Mouse (Mus musculus): ENCODE data around the gene Setd3. TPM values are rescaled to one million over a fixed set of nuclear protein-coding genes. Genes with fewer than 3 reads are reported as not detected.

The Setd3 gene
- polyA plus RNA-seq, 1 experiment from 2014 or later: 35.6 TPM

DNA sequence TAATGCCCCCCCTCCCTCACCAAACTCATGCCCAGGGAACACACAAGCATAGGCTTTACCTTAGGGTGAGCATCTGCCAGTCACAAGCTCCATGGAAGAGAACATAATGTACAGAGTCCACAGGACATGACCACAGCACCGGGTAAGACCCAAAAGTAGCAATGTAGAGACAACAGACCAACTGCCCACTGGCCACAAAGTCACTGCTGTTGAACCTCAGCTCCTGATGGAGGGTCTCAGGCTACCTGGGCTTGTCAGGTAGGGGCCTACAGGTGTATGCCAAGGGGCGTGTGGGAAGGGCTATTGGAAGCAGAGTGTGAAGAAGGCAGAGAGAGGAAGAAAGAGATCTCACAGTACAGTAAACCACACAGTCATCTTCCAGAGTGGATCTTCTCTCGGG is 111.9 kb downstream of the Setd3 start:
- Histone ChIP-seq H3K27ac (ENCODE audit: low read depth) (no peak overlapping the region), H3K4me1 (ENCODE audit: insufficient read depth) (no peaks in the 10 kb centered on the region), H3K9me3 (ENCODE audit: low read length) (no peaks in the 10 kb centered on the region), H3K9ac (replicated peaks) (no peak overlapping the region), H3K27me3 (ENCODE audit: insufficient read depth, low read length) (no peaks in the 10 kb centered on the region), H3K36me3 (replicated peaks; ENCODE audit: insufficient read depth, low read length) (no peaks in the 10 kb centered on the region), H3K4me2 (ENCODE audit: low read depth, low read length) (no peak overlapping the region), H3K4me3 (ENCODE audit: low read depth, low read length) (no peak overlapping the region)
- ATAC-seq (no peak), DNase-seq (no peak)
- WGBS (ENCODE audit: insufficient replicate concordance): 79% methylated on average over 3 of the region's 3 CpGs
- no peak for TF ChIP-seq EP300 (IDR thresholded peaks at IDR 0.05; ENCODE audit: low read depth)
- no peak for TF ChIP-seq CTCF (IDR thresholded peaks at IDR 0.05; ENCODE audit: low read depth)

DNA sequence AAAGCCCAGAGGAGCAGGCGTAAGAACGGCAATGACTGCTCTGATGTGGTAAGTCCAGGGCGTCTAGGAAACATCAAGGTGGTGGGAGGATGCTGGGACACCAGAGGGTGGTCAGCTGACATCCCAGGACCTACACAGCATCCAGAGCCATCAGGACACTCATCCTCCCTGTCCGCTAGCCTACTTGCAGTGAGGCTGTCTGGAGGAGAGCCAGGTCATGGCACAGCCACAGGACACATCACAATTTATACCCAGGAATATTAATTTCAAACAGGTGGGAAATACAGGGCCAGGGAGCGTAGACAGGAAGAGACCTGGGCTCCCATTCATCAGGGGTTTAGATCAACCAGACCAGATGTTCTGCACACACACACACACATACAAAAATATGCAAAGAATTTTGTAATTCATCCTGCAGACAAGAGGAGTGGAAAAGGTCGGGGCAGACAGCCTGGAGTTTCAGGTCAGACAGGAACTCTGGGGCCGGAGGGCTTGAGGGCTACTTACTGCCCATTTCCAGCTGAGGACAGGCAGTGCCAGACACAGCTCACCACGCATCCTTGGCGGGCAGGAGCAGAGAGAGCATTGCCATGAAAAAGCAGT is 114.6 kb downstream of the Setd3 start:
- no peak for TF ChIP-seq EP300 (IDR thresholded peaks at IDR 0.05; ENCODE audit: low read depth)
- TF ChIP-seq CTCF (IDR thresholded peaks at IDR 0.05; ENCODE audit: low read depth): no peak
- Histone ChIP-seq H3K4me1 (ENCODE audit: insufficient read depth) (no peaks in the 10 kb centered on the region), H3K4me3 (ENCODE audit: low read depth, low read length) (no peak overlapping the region), H3K9ac (replicated peaks) (no peak overlapping the region), H3K27me3 (ENCODE audit: insufficient read depth, low read length) (no peaks in the 10 kb centered on the region), H3K9me3 (ENCODE audit: low read length) (no peaks in the 10 kb centered on the region), H3K36me3 (replicated peaks; ENCODE audit: insufficient read depth, low read length) (no peaks in the 10 kb centered on the region), H3K27ac (ENCODE audit: low read depth) (no peak overlapping the region), H3K4me2 (ENCODE audit: low read depth, low read length) (no peak overlapping the region)
- no peak for DNase-seq
- 71% methylated on average over 9 of the region's 9 CpGs for WGBS (ENCODE audit: insufficient replicate concordance)
- no peak for ATAC-seq

DNA sequence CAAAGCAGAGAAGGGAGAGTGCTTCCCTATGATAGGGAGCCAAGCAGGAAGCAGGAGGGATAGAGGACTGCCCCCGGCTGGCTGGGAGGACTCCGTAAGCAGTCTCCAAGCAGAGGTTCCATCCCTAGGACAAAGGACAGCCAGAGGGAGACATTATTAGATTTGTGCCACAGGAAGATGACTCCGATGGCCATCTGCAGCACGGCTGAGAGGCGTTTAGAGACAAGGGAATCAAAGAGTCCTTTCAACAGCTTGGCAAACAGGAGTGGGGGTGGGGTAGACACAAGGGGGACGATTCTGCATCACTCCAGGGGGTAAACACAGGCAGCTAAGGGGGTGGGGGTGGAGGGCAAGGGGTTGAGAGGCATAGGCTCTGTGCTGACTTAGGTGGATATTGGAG is 115.1 kb downstream of the Setd3 start:
- DNase-seq (no peak), ATAC-seq (no peak)
- no peak for TF ChIP-seq CTCF (IDR thresholded peaks at IDR 0.05; ENCODE audit: low read depth)
- no peak for TF ChIP-seq EP300 (IDR thresholded peaks at IDR 0.05; ENCODE audit: low read depth)
- H3K4me1 ChIP-seq (ENCODE audit: insufficient read depth): no peaks in the 10 kb centered on the region
- no peaks in the 10 kb centered on the region for H3K27me3 ChIP-seq (ENCODE audit: insufficient read depth, low read length)
- H3K9me3 ChIP-seq (ENCODE audit: low read length): no peaks in the 10 kb centered on the region
- WGBS (ENCODE audit: insufficient replicate concordance): 44% methylated on average over 6 of the region's 6 CpGs
- no peak overlapping the region for H3K9ac ChIP-seq (replicated peaks)
- no peak overlapping the region for H3K27ac ChIP-seq (ENCODE audit: low read depth)
- no peak overlapping the region for H3K4me3 ChIP-seq (ENCODE audit: low read depth, low read length)
- no peak overlapping the region for H3K4me2 ChIP-seq (ENCODE audit: low read depth, low read length)
- H3K36me3 ChIP-seq (replicated peaks; ENCODE audit: insufficient read depth, low read length): no peaks in the 10 kb centered on the region

DNA sequence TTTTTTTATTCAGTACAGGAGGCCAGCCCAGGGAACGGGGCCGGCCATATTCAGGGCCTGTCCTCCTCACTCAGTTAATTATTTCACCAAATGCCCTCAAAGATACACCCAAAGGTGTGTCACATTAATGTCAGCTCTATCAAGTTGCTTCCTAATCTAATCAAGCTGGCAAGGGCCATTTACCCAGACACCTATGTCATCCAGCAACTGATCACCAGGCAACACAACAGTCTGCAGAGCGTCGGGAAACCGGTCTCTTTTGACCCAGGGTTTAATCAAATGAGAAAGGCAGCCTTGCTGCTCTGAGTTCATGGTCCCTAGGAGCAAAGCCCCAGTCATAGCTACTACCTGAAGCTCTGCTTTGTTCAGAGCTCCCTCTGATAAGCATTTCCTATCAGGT is 117.0 kb downstream of the Setd3 start:
- TF ChIP-seq EP300 (IDR thresholded peaks at IDR 0.05; ENCODE audit: low read depth) (no peak), CTCF (IDR thresholded peaks at IDR 0.05; ENCODE audit: low read depth) (no peak)
- Histone ChIP-seq H3K36me3 (replicated peaks; ENCODE audit: insufficient read depth, low read length) (no peaks in the 10 kb centered on the region), H3K27ac (ENCODE audit: low read depth) (no peak overlapping the region), H3K4me1 (ENCODE audit: insufficient read depth) (no peaks in the 10 kb centered on the region), H3K9me3 (ENCODE audit: low read length) (no peaks in the 10 kb centered on the region), H3K4me2 (ENCODE audit: low read depth, low read length) (no peak overlapping the region), H3K27me3 (ENCODE audit: insufficient read depth, low read length) (no peaks in the 10 kb centered on the region), H3K9ac (replicated peaks) (no peak overlapping the region), H3K4me3 (ENCODE audit: low read depth, low read length) (no peak overlapping the region)
- 72% methylated on average over 5 of the region's 5 CpGs for WGBS (ENCODE audit: insufficient replicate concordance)
- DNase-seq (no peak), ATAC-seq (no peak)

DNA sequence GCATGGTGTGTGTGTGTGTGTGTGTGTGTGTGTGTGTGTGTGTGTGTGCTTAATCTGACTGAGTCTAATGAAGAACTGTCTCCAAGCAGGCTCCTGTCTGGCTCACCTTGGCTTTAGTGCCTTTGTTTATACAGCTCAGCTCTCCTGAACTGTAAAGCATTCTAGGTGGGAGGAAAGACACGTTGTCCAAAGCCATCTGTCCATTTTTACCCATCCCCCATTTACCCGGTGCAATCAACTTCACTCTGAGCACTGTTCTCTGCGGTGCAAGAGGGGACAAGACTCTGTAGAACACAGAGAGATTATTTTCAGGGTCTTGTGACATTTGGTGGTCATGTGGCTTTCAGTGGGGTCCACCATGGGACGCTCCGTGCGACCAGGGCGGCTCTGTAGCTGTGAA is 117.5 kb downstream of the Setd3 start:
- TF ChIP-seq EP300 (IDR thresholded peaks at IDR 0.05; ENCODE audit: low read depth) (no peak), CTCF (IDR thresholded peaks at IDR 0.05; ENCODE audit: low read depth) (no peak)
- 69% methylated on average over 7 of the region's 7 CpGs for WGBS (ENCODE audit: insufficient replicate concordance)
- no peak for DNase-seq
- Histone ChIP-seq H3K27ac (ENCODE audit: low read depth) (no peak overlapping the region), H3K4me1 (ENCODE audit: insufficient read depth) (no peaks in the 10 kb centered on the region), H3K9ac (replicated peaks) (no peak overlapping the region), H3K27me3 (ENCODE audit: insufficient read depth, low read length) (no peaks in the 10 kb centered on the region), H3K9me3 (ENCODE audit: low read length) (no peaks in the 10 kb centered on the region), H3K36me3 (replicated peaks; ENCODE audit: insufficient read depth, low read length) (no peaks in the 10 kb centered on the region), H3K4me2 (ENCODE audit: low read depth, low read length) (no peak overlapping the region), H3K4me3 (ENCODE audit: low read depth, low read length) (no peak overlapping the region)
- no peak for ATAC-seq

Other genes with a start within 250 kb of the Setd3 start
- gene Bcl11b, start 175.7 kb downstream of the Setd3 start, polyA plus RNA-seq (2015; fragmentation: Nextera tagmentation; extraction: Ambion mirVana): 0.02 TPM in 1 of 2 replicates, not detected in the other
- 1.7 and 1.8 TPM in 2 replicates for gene Ccnk, start 265 bp upstream of the Setd3 start, polyA plus RNA-seq (2015; fragmentation: Nextera tagmentation; extraction: Ambion mirVana)
- 1.5 TPM in 2 replicates for gene Ccdc85c, start 96.1 kb upstream of the Setd3 start, polyA plus RNA-seq (2015; fragmentation: Nextera tagmentation; extraction: Ambion mirVana)
- gene Hhipl1, start 127.0 kb upstream of the Setd3 start, polyA plus RNA-seq (2015; fragmentation: Nextera tagmentation; extraction: Ambion mirVana): 0.02 TPM in 1 of 2 replicates, not detected in the other
- 0.09 and 0.23 TPM in 2 replicates for gene Cyp46a1, start 155.1 kb upstream of the Setd3 start, polyA plus RNA-seq (2015; fragmentation: Nextera tagmentation; extraction: Ambion mirVana)
- 4.6 and 4.8 TPM in 2 replicates for gene Eml1, start 191.6 kb upstream of the Setd3 start, polyA plus RNA-seq (2015; fragmentation: Nextera tagmentation; extraction: Ambion mirVana)

Measured in liver, postnatal 0 days (tissue).